Mouse (Mus musculus) hindbrain, embryonic 15.5 days (tissue): Measurements from ENCODE around the gene Fam193a. TPM values are rescaled to one million over a fixed set of nuclear protein-coding genes. Genes with fewer than 3 reads are reported as not detected.

Source experiments
- ATAC-seq: fragments of 200-750 bp; cut with Nextera tagmentation; 2 replicates; pipeline ENCODE4 v1.8.0; 2017; ENCODE audit warnings: low read depth, moderate number of reproducible peaks, moderate TSS enrichment; ENCODE audit not compliant: low FRiP score
- H3K27ac ChIP-seq: fragments of 300-500 bp; sonication (generic); replicated peaks from 2 replicates; pipeline ENCODE4 v1.5.1; 2015; ENCODE audit warnings: mild to moderate bottlenecking, inconsistent platforms
- H3K27me3 ChIP-seq: fragments of 300-500 bp; sonication (generic); 2 replicates; pipeline ENCODE4 v1.6.1; 2015; ENCODE audit warnings: control low read depth, inconsistent platforms
- H3K36me3 ChIP-seq: fragments of 300-500 bp; sonication (generic); 2 replicates; pipeline ENCODE4 v1.6.1; 2015; ENCODE audit warnings: control low read depth, inconsistent platforms
- H3K4me1 ChIP-seq: fragments of 300-500 bp; sonication (generic); replicated peaks from 2 replicates; pipeline ENCODE4 v1.6.1; 2015; ENCODE audit warnings: control low read depth, inconsistent platforms
- H3K4me2 ChIP-seq: fragments of 300-500 bp; sonication (generic); 2 replicates; pipeline ENCODE4 v1.6.1; 2015; ENCODE audit warnings: moderate library complexity, mild to moderate bottlenecking, inconsistent platforms
- H3K4me3 ChIP-seq: fragments of 300-500 bp; sonication (generic); 2 replicates; pipeline ENCODE4 v1.5.1; 2015; ENCODE audit warnings: mild to moderate bottlenecking, inconsistent platforms
- H3K9ac ChIP-seq: fragments of 300-500 bp; sonication (generic); 2 replicates; pipeline ENCODE4 v1.6.1; 2015; ENCODE audit warnings: inconsistent platforms
- H3K9me3 ChIP-seq: fragments of 300-500 bp; sonication (generic); 2 replicates; pipeline ENCODE4 v1.6.1; 2016; ENCODE audit warnings: control low read depth, inconsistent platforms
- WGBS: fragments of 180-500 bp; shearing (Covaris S2); methylation state at CpG from one replicate; pipeline ENCODE4 v1.1.7; 2015; 5-methylcytosine and 5-hydroxymethylcytosine counted together
- polyA plus RNA-seq: library from polyadenylated mRNA; unstranded; fragments of >200 nt; fragmentation: Nextera tagmentation; extraction: Ambion mirVana; gene quantifications from 2 replicates; pipeline ENCODE4 v1.2.1, GENCODE M21; 2015

Fam193a gene
- polyA plus RNA-seq, 1 experiment from 2014 or later = 14.0 TPM

DNA sequence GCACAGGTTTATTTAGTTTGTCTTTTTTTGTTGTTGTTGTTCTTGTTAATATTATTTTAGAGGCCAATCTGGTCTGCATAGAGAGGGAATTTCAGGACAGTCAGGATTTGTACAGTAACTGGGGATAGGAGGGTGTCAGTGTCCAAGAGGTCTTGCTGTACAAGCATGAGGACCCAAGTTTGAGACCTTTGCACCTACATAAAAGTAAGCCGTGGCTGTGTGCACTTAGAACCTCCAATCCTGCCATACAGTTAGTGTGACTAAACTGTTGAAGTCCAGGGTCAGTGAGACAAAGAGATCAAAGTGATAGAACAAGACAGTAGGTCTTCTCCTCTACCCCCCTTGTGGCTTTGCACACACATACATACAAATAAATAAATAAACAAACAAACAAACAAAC lies 64.1 kb downstream of the Fam193a start:
- Histone ChIP-seq H3K9me3 (no peaks in the 10 kb centered on the region), H3K36me3 (peaks cover 71% of the 10 kb centered on the region), H3K4me1 (no peaks in the 10 kb centered on the region), H3K4me2 (no peak overlapping the region), H3K4me3 (no peak overlapping the region), H3K27me3 (no peaks in the 10 kb centered on the region), H3K9ac (no peak overlapping the region), H3K27ac (no peak overlapping the region)
- ATAC-seq = no peak
- WGBS = 95% methylated on average over 1 of the region's 1 CpGs

DNA sequence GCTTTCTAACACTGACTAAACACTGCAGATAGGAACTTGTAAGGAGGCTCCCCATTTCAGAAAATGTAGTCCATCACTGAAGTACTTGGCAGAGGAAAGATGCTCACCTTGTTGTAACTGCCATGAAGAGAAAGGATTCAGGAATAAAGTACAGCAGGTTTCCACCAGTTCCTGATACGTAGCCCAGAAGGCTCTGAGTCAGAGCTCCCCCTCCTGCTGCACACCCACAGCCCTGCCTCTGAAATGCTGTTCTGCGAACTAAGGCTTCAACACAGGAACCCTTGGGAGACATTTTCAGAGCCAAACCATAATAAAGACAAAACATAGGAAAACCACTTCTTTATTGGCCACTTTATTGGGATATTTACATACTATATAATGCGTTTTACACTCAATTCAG lies 64.5 kb downstream of the Fam193a start:
- Histone ChIP-seq H3K36me3 (peaks cover 70% of the 10 kb centered on the region), H3K9ac (no peak overlapping the region), H3K9me3 (no peaks in the 10 kb centered on the region), H3K27ac (no peak overlapping the region), H3K4me3 (no peak overlapping the region), H3K4me2 (no peak overlapping the region), H3K27me3 (no peaks in the 10 kb centered on the region), H3K4me1 (no peaks in the 10 kb centered on the region)
- ATAC-seq = no peak
- 88% methylated on average over 3 of the region's 3 CpGs for WGBS

DNA sequence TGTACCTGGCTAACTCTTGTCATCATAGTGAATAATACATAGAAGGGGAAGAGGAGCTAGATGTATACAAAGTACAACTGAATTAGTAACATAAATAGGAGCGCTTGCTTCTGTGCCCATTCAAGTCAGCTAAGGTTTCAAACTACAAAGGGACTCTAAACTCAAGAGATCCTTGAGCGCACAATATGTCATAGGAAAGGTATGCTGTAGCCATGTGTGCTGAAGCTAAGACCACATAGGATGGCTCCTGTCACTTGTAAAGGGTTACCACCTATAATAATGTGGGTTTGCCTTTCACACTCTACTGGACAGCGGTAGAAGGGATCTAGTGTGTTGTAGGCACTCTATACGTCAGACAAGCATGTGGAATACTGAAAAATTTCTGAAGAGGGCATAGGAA lies 68.3 kb downstream of the Fam193a start:
- Histone ChIP-seq H3K4me3 (no peak overlapping the region), H3K4me1 (no peaks in the 10 kb centered on the region), H3K27me3 (no peaks in the 10 kb centered on the region), H3K4me2 (no peak overlapping the region), H3K36me3 (peaks cover 83% of the 10 kb centered on the region), H3K9me3 (no peaks in the 10 kb centered on the region), H3K27ac (no peak overlapping the region), H3K9ac (no peak overlapping the region)
- over 99% methylated on average over 4 of the region's 4 CpGs for WGBS
- ATAC-seq = no peak

DNA sequence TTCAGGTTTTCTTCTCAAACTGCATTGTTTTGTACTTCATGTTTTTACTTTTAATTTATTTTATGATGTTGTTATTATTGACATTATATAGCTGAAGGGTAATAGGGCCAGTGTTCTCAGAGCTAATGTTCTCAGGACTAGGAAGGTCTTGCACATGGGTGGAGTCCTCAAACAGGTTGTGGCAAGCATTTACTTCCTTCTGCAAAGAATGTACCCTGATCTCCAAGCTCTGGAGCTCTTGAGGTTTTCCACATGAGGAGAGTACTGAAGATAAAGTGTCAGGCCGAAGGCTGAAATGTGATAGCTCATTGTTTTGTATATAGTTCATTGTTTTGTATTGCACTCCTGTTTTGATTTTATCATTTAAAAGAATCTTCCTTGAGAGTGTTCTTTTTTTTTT lies 68.9 kb downstream of the Fam193a start:
- H3K27ac ChIP-seq = no peak overlapping the region
- H3K4me3 ChIP-seq = no peak overlapping the region
- H3K4me1 ChIP-seq = no peaks in the 10 kb centered on the region
- H3K9me3 ChIP-seq = no peaks in the 10 kb centered on the region
- peaks cover 83% of the 10 kb centered on the region for H3K36me3 ChIP-seq
- H3K4me2 ChIP-seq = no peak overlapping the region
- H3K27me3 ChIP-seq = no peaks in the 10 kb centered on the region
- no peak for ATAC-seq
- WGBS = 95% methylated on average over 1 of the region's 1 CpGs
- no peak overlapping the region for H3K9ac ChIP-seq

DNA sequence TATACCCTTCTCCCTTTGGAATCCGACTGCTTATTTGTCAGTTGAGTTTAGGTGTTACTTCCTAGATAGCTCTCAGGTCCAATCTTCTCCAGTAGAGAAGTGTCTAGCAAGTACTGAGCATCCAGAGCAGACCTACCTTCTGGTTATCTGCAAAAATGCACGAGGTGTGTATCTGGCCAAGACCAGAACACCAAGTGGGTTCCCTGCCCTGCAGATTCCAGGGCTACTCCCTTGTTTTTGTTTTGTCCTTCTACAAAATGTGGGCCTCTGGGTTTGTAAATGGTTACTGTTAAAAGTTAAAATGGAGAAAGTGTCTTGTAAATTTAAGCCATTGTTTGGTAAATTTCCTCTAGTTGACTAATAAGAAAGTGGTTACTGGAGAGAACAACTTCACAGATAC lies 70.0 kb downstream of the Fam193a start:
- H3K9ac ChIP-seq = no peak overlapping the region
- H3K4me1 ChIP-seq = no peaks in the 10 kb centered on the region
- H3K4me3 ChIP-seq = no peak overlapping the region
- H3K4me2 ChIP-seq = no peak overlapping the region
- no peak overlapping the region for H3K27ac ChIP-seq
- WGBS = 98% methylated on average over 2 of the region's 2 CpGs
- no peaks in the 10 kb centered on the region for H3K27me3 ChIP-seq
- H3K9me3 ChIP-seq = no peaks in the 10 kb centered on the region
- ATAC-seq = no peak
- H3K36me3 ChIP-seq = peaks cover 86% of the 10 kb centered on the region

DNA sequence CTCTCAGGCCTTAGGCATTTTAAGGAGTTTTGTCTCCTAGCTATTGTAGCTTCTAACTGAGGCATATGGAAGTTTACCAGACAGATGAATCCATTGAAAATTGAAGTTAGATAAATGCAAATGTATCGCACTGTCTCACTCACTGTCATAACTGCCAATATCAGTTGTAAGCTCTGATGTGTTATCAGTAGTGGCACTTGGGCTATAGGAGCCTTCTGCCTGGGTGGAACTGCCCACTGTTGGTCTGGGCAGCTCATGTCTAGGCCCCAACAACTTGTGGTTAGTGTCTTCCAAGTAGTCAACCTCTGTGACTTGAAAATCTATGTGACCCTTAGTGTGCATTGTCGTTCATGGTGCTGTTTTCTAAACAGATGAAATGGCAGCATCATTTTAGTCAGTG lies 72.1 kb downstream of the Fam193a start:
- Histone ChIP-seq H3K9ac (no peak overlapping the region), H3K4me3 (no peak overlapping the region), H3K9me3 (no peaks in the 10 kb centered on the region), H3K36me3 (peaks cover 82% of the 10 kb centered on the region), H3K27me3 (no peaks in the 10 kb centered on the region), H3K27ac (no peak overlapping the region), H3K4me1 (no peaks in the 10 kb centered on the region), H3K4me2 (no peak overlapping the region)
- 96% methylated on average over 2 of the region's 2 CpGs for WGBS
- no peak for ATAC-seq

DNA sequence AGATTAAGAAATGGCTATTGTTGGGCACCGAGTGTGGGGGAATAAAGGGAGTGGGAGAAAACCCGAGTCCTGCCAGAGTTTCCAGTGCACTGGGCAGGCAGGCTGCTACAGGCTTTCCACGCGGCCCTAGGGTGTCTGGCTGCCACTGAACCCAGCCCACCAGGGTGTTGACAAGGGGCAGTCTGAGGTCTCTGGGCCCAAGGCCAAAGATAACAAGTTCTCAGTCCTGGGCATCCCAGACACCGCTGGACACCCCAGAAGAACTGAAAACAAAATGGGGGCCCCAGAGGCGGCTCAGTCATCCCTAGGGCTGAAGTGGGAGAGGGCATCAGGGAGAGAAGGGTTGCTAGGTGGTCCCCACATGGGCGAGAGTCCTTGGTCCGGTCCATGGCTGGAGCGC lies 76.5 kb downstream of the Fam193a start:
- H3K36me3 ChIP-seq = peaks cover 62% of the 10 kb centered on the region
- H3K4me2 ChIP-seq = no peak overlapping the region

DNA sequence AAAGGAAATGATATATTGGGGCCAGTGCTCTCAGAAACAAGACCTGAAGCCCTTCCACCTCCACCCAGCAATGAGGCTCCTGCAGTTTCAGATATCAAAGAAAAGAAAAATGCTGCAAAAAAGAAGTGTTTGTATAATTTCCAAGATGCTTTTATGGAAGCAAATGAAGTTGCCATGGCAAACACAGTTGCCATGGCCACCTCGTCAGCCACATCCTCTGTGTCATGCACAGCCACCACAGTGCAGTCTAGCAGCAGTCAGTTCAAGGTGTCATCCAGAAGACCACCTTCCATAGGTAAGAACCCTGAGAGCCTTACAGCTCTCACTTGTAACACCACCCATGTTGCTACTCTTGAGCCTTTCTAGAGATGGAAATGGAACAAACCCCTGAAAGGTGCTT lies 89.3 kb downstream of the Fam193a start:
- Histone ChIP-seq H3K9ac (no peak overlapping the region), H3K27ac (no peak overlapping the region), H3K4me2 (no peak overlapping the region), H3K9me3 (no peaks in the 10 kb centered on the region), H3K4me3 (no peak overlapping the region), H3K4me1 (no peaks in the 10 kb centered on the region), H3K27me3 (no peaks in the 10 kb centered on the region), H3K36me3 (peaks cover 70% of the 10 kb centered on the region)
- 91% methylated on average over 1 of the region's 1 CpGs for WGBS
- no peak for ATAC-seq

More for the DNA sequence above, 76.5 kb downstream of the Fam193a start:
- Histone ChIP-seq H3K9me3 (no peaks in the 10 kb centered on the region), H3K9ac (no peak overlapping the region), H3K27ac (no peak overlapping the region), H3K4me1 (no peaks in the 10 kb centered on the region), H3K27me3 (no peaks in the 10 kb centered on the region), H3K4me3 (no peak overlapping the region)
- 83% methylated on average over 9 of the region's 9 CpGs for WGBS
- no peak for ATAC-seq

DNA sequence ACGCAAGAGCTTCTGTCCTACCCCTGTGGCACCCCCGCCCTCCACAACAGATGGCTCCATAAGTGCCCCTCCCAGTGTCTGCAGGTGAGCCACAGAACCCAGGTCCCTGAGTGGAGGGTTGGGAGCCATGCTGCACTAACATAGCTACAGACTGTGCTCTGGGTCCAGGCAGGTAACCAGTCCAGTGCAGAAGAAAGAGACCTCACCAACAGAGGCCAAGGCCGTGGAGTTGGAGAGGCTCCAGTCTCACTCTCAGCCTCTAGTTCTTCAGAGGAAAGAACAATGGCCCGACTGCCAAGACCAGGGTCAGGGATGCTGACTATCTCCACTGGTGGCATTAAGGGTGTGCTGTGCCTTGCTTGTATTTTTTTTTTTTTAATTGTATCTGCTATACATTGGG lies 91.6 kb downstream of the Fam193a start:
- Histone ChIP-seq H3K4me2 (no peak overlapping the region), H3K9me3 (no peaks in the 10 kb centered on the region), H3K4me1 (no peaks in the 10 kb centered on the region), H3K36me3 (peaks cover 77% of the 10 kb centered on the region), H3K27me3 (no peaks in the 10 kb centered on the region), H3K4me3 (no peak overlapping the region), H3K9ac (no peak overlapping the region), H3K27ac (no peak overlapping the region)
- 95% methylated on average over 4 of the region's 4 CpGs for WGBS
- no peak for ATAC-seq

DNA sequence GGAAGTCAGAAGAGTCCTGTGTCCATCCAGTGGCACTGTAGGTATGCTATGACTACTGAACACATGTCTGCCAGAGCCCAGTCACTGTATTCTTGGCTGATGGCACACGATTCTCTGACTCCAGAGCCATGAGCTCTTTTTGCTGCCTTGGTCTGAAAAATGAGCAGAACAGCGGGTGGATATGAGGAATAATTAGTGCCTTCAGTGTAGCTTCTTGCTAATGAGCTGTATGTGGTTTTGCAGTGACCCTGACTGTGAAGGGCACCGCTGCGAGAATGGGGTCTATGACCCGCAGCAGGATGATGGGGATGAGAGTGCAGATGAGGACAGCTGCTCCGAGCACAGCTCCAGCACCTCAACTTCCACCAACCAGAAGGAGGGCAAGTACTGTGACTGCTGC lies 92.1 kb downstream of the Fam193a start:
- Histone ChIP-seq H3K4me1 (no peaks in the 10 kb centered on the region), H3K9me3 (no peaks in the 10 kb centered on the region), H3K27me3 (no peaks in the 10 kb centered on the region), H3K4me3 (no peak overlapping the region), H3K27ac (no peak overlapping the region), H3K36me3 (peaks cover 82% of the 10 kb centered on the region), H3K4me2 (no peak overlapping the region), H3K9ac (no peak overlapping the region)
- ATAC-seq = no peak
- WGBS = 83% methylated on average over 6 of the region's 6 CpGs

DNA sequence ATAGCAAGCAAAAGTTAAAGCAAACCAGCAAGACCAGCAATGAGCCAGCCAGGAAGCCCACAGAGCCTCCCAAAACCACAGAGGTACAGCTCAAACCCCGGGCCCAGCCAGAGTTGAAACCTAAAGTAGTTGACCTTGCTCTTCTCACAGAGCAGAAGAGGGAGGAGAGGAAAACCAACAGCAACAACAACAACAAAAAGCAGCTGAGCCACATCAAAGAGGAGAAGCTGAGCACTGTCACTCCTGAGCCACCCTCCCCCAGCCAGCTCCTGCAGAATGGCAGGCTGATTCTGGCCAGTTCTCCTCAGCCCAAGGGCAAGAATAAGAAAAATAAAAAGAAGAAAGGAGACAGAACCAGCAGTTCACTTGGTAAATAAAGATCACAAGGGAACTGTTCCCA lies 96.3 kb downstream of the Fam193a start:
- no peak overlapping the region for H3K9ac ChIP-seq
- H3K27ac ChIP-seq = no peak overlapping the region
- no peak overlapping the region for H3K4me2 ChIP-seq
- WGBS = 91% methylated on average over 1 of the region's 1 CpGs
- H3K27me3 ChIP-seq = no peaks in the 10 kb centered on the region
- ATAC-seq = no peak
- no peak overlapping the region for H3K4me3 ChIP-seq
- H3K4me1 ChIP-seq = no peaks in the 10 kb centered on the region
- peaks cover 56% of the 10 kb centered on the region for H3K36me3 ChIP-seq
- no peaks in the 10 kb centered on the region for H3K9me3 ChIP-seq

DNA sequence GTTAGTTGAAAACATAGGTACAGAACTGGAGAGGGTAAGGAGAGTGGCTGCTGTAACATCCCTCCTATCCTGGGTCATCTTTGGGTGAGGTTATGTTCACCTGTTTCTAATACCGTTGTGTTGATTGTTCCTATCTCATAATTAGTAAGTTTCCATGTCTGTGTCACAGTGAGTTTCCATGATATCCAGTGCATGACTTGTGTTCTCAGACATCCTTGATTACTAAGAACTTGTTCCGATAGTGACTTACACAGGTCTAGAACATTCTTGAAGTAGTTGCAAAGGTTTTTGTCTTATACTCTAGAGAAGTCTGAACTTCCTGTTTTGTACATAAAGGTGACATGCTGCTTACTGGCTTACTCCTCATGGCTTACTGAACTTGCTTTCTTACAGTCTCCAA lies 96.9 kb downstream of the Fam193a start:
- H3K36me3 ChIP-seq = peaks cover 50% of the 10 kb centered on the region
- 96% methylated on average over 2 of the region's 2 CpGs for WGBS
- no peaks in the 10 kb centered on the region for H3K9me3 ChIP-seq
- H3K4me3 ChIP-seq = no peak overlapping the region
- H3K9ac ChIP-seq = no peak overlapping the region
- no peaks in the 10 kb centered on the region for H3K27me3 ChIP-seq
- no peak overlapping the region for H3K27ac ChIP-seq
- ATAC-seq = no peak
- H3K4me2 ChIP-seq = no peak overlapping the region
- H3K4me1 ChIP-seq = no peaks in the 10 kb centered on the region

DNA sequence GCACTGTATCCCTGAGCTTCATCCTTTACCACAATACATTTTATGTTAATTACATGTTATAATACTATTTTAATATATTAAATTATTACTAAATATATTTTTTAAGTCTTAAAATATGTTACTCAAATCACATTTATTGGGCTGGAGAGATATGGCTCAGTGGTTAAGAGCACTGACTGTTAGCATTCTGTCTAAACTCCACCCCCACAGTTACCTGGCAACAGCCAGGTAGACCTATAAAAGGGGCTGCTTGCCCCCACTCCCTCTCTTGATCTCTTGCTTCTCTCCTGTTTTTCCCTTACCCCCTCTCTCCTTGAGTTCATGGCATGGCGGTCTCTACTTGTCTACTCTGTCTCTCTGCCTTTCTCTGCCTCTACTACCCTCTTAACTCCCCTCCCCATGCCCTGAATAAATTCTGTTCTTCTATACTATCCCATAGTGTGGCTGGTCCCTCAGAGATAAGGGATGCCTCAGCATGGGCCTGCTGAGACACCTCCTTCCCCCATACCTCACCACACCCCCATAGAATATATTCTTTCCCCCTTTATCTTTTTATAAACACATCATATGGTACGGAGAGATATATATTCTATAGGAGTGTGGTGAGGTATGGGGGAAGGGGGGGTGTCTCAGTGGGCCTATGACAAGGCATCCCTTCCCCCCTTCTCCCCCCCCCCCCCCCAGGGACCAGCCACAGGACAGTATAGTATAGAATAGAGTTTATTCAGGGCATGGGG lies 98.5 kb downstream of the Fam193a start:
- H3K4me2 ChIP-seq = no peak overlapping the region
- H3K27me3 ChIP-seq = no peaks in the 10 kb centered on the region
- H3K4me1 ChIP-seq = no peaks in the 10 kb centered on the region
- peaks cover 36% of the 10 kb centered on the region for H3K36me3 ChIP-seq
- no peaks in the 10 kb centered on the region for H3K9me3 ChIP-seq
- WGBS = 93% methylated on average over 2 of the region's 2 CpGs
- H3K4me3 ChIP-seq = no peak overlapping the region
- H3K27ac ChIP-seq = no peak overlapping the region
- H3K9ac ChIP-seq = no peak overlapping the region
- ATAC-seq = no peak
